ENCODE assay signal across 22 mouse cellular contexts in genomic region chr10:93868886-93869285, GRCm38 (mm10). TPM values are rescaled to one million over a fixed set of nuclear protein-coding genes. Genes with fewer than 3 reads are reported as not detected.
DNase-seq lines count a peak whose midpoint lies in the region; ATAC-seq and TF ChIP-seq lines count a peak whose summit lies in the region.
"Had no signal": no experiment of that assay in that cellular context is flagged by ENCODE, and none has a peak within 500 bp of the region (broad histone marks: within the 10 kb centered on the region; RNA-seq: fewer than 3 reads in every experiment).

No protein-coding gene starts in this region.

- DNase-seq in heart, adult 11 months, result peak; percentile 15
- DNase-seq in heart, postnatal 14 days, result no peak
- DNase-seq in 416B (ENCODE audit: low read depth) (peak; percentile 26), MEL (ENCODE audit: low read depth, low spot score) (peak; percentile 61)
- no peak for DNase-seq in embryo, embryonic 11 days
- DNase-seq in urinary bladder, postnatal 10 days (ENCODE audit: low spot score), result no peak
- DNase-seq: adrenal gland, adult 2 months; adrenal gland, postnatal 10 days; adrenal gland, postnatal 25 days; B cell, adult 2 months; cerebellum, adult 11 months; cerebellum, adult 18-20 months; cerebellum, adult 8-10 months; cerebellum, adult 9-11 months; cerebellum, postnatal 14 days; cerebellum, postnatal 36 days had no signal

- peaks cover 3 to 66% of the 10 kb centered on the region in 2 experiments for H3K36me3 ChIP-seq in MEL (ENCODE audit: control insufficient read depth in 1 of 2, insufficient read depth in 2 of 2, low read length in 2 of 2)

- no peaks in the 10 kb centered on the region for H3K27me3 ChIP-seq in MEL (ENCODE audit: control insufficient read depth in 1 of 2, insufficient read depth in 2 of 2, low read length in 2 of 2)
- H3K27me3 ChIP-seq: embryonic facial prominence, embryonic 12.5 days; forebrain, embryonic 13.5 days had no signal

- no peak overlapping the region for H3K9ac ChIP-seq in MEL (ENCODE audit: control insufficient read depth, low read depth, low read length, poor library complexity, severe bottlenecking)
- H3K9ac ChIP-seq: embryonic facial prominence, embryonic 12.5 days; forebrain, embryonic 13.5 days had no signal

- H3K4me1 ChIP-seq in MEL (ENCODE audit: control insufficient read depth in 1 of 2, insufficient read depth in 2 of 2, low read length in 2 of 2), result peaks cover 0 to 4% of the 10 kb centered on the region in 2 experiments; a peak in 1 of 4 replicates
- H3K4me1 ChIP-seq: embryonic facial prominence, embryonic 10.5 days; embryonic facial prominence, embryonic 12.5 days; forebrain, embryonic 13.5 days had no signal

- TF ChIP-seq POLR2A in MEL (IDR thresholded peaks at IDR 0.05; ENCODE audit: control insufficient read depth in 1 of 2, insufficient read depth in 1 of 2, low read depth in 1 of 2, low read length in 2 of 2, poor library complexity in 1 of 2), result no peak

- peak; percentile 6 for ATAC-seq in CD4-positive, CD25-positive, alpha-beta regulatory T cell, adult 4 months
- ATAC-seq: forebrain, embryonic 13.5 days; forebrain, embryonic 16.5 days had no signal

- intact Hi-C loops in heart, postnatal 14 days (cut with DNase I), result no loop called here

- H3K4me3 ChIP-seq in MEL (ENCODE audit: control insufficient read depth in 1 of 2, insufficient read depth in 1 of 2, low read depth in 2 of 2, low read length in 2 of 2), result no peak overlapping the region
- H3K4me3 ChIP-seq: embryonic facial prominence, embryonic 10.5 days; embryonic facial prominence, embryonic 12.5 days; forebrain, embryonic 13.5 days had no signal

- TF ChIP-seq EP300 in MEL (IDR thresholded peaks at IDR 0.05; ENCODE audit: low read depth in 1 of 2, low read length in 2 of 2), result peak in 1 of 2 experiments; percentile 19; a peak in 1 of 4 replicates

- TF ChIP-seq RAD21 in MEL (IDR thresholded peaks at IDR 0.05; ENCODE audit: low read depth, low read length), result no peak

- TF ChIP-seq CTCF in MEL (IDR thresholded peaks at IDR 0.05 in 2 of 3, conservative IDR thresholded peaks at IDR 0.05 in 1 of 3; ENCODE audit: control insufficient read depth in 1 of 3, insufficient read depth in 1 of 3, low read depth in 2 of 3, low read length in 3 of 3, poor library complexity in 1 of 3, severe bottlenecking in 1 of 3), result no peak

- no peak overlapping the region for H3K27ac ChIP-seq in MEL (ENCODE audit: control insufficient read depth, low read depth, low read length)
- H3K27ac ChIP-seq: embryonic facial prominence, embryonic 10.5 days; embryonic facial prominence, embryonic 12.5 days; forebrain, embryonic 13.5 days had no signal

- peaks cover 4% of the 10 kb centered on the region; the same call in 1 of the 2 replicates for H3K79me2 ChIP-seq in MEL (ENCODE audit: control insufficient read depth, insufficient read depth, low read length, poor library complexity)

- no peaks in the 10 kb centered on the region for H3K9me3 ChIP-seq in MEL (replicated peaks; ENCODE audit: insufficient read depth, low read length)
- H3K9me3 ChIP-seq: embryonic facial prominence, embryonic 10.5 days; embryonic facial prominence, embryonic 12.5 days; forebrain, embryonic 13.5 days; G1E had no signal

TF ChIP-seq in MEL, 35 proteins besides CTCF, POLR2A, EP300 and RAD21:
- TF ChIP-seq E2F4 (IDR thresholded peaks at IDR 0.05; ENCODE audit: borderline replicate concordance, low read depth, low read length), result no peak
- no peak for TF ChIP-seq ETS1 (IDR thresholded peaks at IDR 0.05; ENCODE audit: low read depth, low read length)
- TF ChIP-seq SMC3 (IDR thresholded peaks at IDR 0.05; ENCODE audit: low read depth, low read length), result no peak
- TF ChIP-seq MEF2A (IDR thresholded peaks at IDR 0.05; ENCODE audit: extremely low read depth, insufficient replicate concordance, low read depth, low read length, poor library complexity, severe bottlenecking), result no peak
- TF ChIP-seq POLR2AphosphoS2 (IDR thresholded peaks at IDR 0.05; ENCODE audit: low read length), result no peak
- no peak for TF ChIP-seq POLR2AphosphoS5 (IDR thresholded peaks at IDR 0.05; ENCODE audit: borderline replicate concordance, low read depth, low read length)

RNA-seq across cellular contexts. Expression of gene Metap2, which starts 28.0 kb away (rescaled TPM):
- 100 to 1,000 TPM; 118 to 136 TPM for total RNA-seq in heart, postnatal 14 days (2021)
- 100 to 1,000 TPM; 169 to 171 TPM for polyA plus RNA-seq in CD4-positive, CD25-positive, alpha-beta regulatory T cell, adult 4 months (2017; shearing (Covaris generic))
- total RNA-seq in MEL (2012; rRNA removed), result 326 and 387 TPM in 2 replicates
- polyA plus RNA-seq in MEL (2012; ENCODE audit: insufficient read depth in 1 of 2, insufficient read length in 2 of 2, low read depth in 1 of 2, low replicate concordance in 2 of 2, missing spikeins in 1 of 2), result 1,000 to 10,000 TPM in 1 of 2 experiments, 100 to 1,000 TPM in 1; 921 to 2,567 TPM

RNA-seq across cellular contexts. Expression of gene Usp44, which starts 37.5 kb away (rescaled TPM):
- under 1 TPM in 1 of 2 experiments, not detected in 1; 0.15 TPM for total RNA-seq in heart, postnatal 14 days (2021)
- polyA plus RNA-seq in CD4-positive, CD25-positive, alpha-beta regulatory T cell, adult 4 months (2017; shearing (Covaris generic)), result not detected
- 0.07 and 0.12 TPM in 2 replicates for total RNA-seq in MEL (2012; rRNA removed)
- 1 to 10 TPM in 1 of 2 experiments, not detected in 1; 1.4 TPM for polyA plus RNA-seq in MEL (2012; ENCODE audit: insufficient read depth in 1 of 2, insufficient read length in 2 of 2, low read depth in 1 of 2, low replicate concordance in 2 of 2, missing spikeins in 1 of 2)
- total RNA-seq: adrenal gland, adult 2 months; adrenal gland, postnatal 10 days; adrenal gland, postnatal 25 days had no signal
- polyA plus RNA-seq: adrenal gland, adult 2 months had no signal

Comparison
In these comparisons a context has a peak if more than half of its experiments do, and no peak if none do; other contexts are left out.
1. DNase-seq: peak in heart, adult 11 months (single experiment), 416B (single experiment) and MEL (single experiment); none in heart, postnatal 14 days (0 of 2), embryo, embryonic 11 days (single experiment) and urinary bladder, postnatal 10 days (single experiment).